Mouse (Mus musculus) adrenal gland, postnatal 10 days (tissue): ENCODE measurements around the gene Gm38392. TPM values are rescaled to one million over a fixed set of nuclear protein-coding genes. Genes with fewer than 3 reads are reported as not detected.

Source experiments
- DNase-seq: peaks from one replicate; pipeline ENCODE4 v3.0.0; 2021; ENCODE audit warnings: mixed read lengths
- total RNA-seq, 2 experiments: library from RNA; stranded (reverse); gene quantifications; 2 replicates each; pipeline ENCODE4 v1.2.3; 2021

The Gm38392 gene
- total RNA-seq, 2 experiments from 2014 or later, result 1.1 to 1.3 TPM

DNA sequence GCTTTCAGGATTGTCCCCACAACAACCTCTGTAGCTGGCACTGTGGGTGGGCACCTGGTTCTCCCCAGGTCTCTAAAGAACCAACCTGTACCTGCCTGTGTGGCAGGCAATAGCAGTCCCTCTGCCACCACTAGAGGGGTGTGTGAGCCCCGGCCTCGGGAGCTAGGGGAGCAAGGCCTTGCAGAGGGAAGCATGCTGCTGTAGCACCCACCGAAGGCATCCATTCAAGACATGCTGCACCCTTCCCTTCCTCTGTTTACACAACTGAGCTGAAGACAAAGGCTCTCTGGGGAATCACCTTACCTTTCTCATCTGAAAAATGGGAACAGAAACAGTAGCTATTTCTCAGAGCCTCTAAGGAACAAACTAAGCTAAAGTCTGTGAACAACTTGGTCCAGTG lies 51.8 kb downstream of the Gm38392 start:
- no peak for DNase-seq

DNA sequence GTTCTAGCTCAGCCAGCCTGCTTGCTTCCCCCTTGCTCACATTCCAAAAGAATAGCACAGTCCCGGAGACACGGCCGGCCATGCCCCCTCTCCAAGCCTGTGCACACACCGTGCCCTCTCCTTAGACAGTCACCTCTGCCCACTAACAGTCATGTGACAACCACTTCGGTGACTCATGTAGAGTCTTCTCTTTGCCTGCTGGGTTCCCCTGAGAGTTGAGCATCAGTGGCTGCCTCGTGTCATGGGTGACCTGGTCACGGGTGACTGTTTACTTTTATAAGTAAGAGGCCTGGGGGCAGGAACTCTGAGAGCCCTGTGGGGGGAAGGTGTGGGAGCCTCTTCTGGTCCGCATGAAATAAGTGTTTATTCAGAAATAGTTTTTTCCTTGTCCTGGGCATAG lies 53.0 kb downstream of the Gm38392 start:
- DNase-seq, result no peak

DNA sequence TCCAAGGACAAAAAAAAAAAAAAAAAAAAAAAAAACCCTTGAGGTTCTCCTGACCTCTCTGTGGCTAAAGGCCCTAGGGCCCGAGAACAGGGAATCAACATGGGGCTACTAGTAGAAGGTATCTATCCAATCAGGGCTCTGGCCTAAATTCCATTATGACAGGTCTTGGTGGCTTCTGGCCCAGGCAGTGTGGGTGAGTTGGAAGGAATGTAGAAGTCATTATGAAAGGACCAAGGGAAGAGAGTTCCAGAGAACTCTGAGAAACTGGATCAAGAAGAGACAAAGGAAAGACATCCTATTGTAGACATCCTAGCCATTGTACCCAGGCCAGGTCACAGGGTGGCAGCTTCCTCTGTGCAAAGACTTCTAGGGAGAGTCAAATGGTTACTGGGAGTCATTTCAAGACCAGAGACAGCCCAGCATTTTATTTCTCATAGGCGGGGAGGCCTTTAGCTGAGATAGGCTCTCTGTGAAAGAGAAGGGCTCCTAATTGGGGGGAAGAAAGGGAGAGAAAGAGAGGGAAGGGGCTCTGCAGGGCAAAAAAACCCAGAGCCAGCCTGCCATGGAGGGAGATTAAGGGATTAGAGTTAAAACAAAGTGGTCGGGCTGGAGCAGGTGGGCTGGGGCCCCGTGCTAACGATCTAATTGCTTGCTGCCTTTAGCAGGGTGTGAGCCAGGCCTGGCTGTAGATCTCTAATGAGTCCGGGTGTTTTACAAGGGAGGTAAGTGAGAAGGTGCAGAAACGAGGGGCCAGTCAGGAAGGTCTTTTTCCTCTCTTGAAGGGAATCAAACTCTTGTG lies 54.0 kb downstream of the Gm38392 start:
- DNase-seq, result no peak

DNA sequence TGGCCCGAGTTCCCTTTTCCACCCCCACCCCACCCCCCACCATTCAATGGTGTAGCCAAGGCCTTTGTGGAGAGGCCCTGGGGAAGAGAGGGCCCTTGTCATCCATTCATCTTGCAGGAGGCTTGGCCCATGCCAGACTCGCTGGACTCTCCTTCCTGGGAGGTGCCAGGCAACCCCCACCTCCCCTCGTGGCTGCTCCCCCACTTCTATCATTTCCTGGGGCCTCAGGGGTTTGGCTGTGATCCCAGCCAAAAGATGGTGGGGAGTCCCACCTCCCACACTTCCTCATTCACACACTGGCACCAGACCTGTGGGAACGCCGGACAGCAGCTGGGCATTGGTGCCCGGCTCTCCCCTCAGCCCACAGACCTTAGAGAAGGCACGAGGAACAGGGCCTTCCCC lies 54.7 kb downstream of the Gm38392 start:
- no peak for DNase-seq

DNA sequence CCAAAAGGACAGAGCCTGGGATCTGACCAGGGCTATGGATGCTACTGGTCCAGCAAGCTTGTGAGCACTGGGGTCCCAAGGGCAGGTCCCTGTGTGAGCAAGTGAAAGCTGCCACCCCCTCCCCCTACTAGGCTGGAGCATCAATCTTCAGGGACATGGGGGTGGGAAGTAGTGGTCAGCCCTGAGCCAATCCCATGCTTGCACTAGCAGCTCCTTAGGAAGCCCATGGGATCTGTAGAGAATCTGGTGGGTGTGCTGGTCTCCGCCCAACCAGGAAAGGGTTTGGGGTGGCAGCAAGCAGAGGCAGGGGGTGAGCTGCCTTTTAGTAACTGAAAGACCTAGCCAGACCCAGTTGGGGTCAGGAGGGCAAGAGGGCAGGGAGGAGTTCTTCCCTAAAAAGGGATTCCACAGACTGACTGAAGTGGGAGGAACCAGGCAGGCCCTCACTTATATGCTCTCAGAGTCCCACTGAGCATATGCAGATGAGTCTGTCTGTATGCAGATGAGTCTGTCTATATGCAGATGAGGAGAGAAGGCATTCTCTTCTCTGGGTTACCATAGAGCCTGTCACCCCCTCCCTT lies 55.9 kb downstream of the Gm38392 start:
- DNase-seq, result no peak

DNA sequence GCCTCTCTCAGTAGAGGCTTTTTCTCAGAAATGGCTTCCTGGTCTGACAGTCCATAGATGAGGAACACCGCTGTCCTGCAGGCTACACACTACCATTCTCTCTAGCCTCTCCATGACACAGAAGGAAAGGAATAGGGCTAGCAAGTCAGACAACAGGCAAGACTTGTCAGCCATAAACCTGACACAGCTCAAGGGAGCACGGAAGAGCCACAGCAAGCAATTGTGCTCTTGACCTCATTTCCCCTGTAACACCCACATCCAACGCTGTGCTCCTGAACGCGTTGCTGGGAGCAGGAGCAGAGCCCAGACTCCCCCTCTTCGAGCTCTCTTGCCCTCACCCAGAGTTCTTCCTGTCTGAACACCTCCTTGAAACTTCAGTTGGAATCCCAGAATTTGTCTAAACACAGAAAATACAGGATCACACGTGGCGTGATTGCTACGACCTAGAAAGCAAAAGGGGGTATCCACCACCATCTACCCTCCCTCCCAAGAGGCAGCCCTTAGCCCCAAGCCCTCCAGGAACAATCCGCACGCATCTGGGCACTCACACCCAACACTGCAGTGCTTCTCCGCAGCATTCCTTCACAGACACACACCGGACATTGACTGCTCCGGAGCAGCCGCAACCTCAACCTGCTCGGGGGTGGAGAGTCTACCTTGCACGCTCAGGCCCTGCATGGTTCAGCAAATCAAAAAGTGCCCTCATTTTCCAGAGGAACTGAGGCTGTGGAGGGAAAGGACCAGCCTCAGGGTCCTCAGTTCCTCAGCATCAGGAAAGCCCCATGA lies 56.6 kb downstream of the Gm38392 start:
- DNase-seq, result no peak

DNA sequence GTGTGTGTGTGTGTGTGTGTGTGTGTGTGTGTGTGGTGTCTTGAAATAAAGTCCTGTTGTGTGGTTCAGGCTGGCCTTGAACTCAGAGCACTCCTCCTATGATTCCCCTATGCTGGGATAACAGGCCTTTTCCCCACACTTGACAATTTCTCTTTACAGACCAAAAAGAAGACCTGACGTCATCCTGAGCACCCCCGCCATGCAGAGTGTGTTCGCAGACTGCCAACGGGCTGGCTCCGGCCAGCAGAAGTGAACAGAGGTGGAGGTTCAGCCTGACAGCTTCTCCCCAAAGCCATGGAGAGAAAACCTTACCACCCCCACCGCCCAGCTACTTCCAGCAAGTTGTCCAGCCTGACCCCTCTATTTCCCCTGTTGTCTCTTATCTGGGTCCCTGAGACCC lies 57.5 kb downstream of the Gm38392 start:
- DNase-seq, result no peak

DNA sequence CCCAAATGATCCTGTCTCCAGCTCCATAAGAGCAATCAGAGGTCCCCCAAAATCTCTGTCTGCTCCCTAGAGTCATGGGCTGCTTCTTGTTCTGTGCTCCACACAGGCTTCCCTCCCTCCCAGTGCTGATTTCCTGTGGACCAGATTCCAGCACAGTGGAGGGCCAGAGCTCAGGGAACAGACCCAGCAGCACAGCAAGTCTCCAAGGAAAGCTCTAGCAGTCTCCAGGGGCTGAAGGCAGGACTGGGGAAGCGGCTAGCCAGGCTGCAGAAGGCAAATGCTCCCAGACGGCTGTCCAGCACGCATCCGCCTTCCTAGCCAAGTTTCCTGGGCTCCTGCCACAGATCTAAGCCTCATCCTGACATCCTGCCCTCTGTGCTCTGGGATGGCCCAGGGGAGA lies 58.1 kb downstream of the Gm38392 start:
- no peak for DNase-seq

DNA sequence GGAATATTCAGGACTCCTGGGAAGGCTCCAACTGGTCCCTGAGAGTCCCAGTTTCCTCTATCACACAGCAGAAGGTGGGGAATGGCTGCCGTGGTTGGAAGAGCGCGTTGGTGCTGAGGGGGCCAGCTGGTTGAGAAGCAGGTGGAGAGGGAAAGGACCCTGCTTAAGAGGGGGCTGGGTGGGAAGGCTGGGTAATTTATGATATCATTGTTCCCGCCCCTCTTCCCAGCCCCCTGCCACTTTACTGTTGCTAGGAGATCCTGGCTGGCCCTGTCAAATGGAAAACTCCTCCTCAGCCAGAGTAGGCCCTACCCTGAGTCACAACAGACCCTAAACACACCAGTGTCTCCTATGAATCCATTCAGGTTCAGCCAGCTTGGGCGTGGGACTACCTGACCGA lies 59.0 kb downstream of the Gm38392 start:
- no peak for DNase-seq

DNA sequence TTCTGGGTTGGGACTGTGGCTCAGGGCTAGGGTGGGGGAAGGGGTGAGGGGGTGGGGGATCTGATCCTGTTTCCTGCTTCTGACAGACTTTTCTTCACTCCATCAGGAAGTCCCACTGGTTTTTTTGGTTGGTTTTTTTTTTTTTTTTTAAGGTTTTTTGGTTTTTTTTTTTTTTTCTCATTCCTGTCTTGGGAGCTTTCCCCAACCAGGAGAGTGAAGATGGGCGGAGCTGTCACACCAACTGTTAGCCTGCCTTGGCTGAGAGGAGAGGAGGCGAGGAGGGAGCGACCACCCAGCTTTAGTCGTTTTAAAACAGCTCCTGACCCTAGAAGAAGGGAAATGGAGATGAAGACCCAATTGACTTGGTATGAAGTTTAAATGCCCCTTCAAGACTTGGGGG lies 59.8 kb downstream of the Gm38392 start:
- DNase-seq, result no peak

DNA sequence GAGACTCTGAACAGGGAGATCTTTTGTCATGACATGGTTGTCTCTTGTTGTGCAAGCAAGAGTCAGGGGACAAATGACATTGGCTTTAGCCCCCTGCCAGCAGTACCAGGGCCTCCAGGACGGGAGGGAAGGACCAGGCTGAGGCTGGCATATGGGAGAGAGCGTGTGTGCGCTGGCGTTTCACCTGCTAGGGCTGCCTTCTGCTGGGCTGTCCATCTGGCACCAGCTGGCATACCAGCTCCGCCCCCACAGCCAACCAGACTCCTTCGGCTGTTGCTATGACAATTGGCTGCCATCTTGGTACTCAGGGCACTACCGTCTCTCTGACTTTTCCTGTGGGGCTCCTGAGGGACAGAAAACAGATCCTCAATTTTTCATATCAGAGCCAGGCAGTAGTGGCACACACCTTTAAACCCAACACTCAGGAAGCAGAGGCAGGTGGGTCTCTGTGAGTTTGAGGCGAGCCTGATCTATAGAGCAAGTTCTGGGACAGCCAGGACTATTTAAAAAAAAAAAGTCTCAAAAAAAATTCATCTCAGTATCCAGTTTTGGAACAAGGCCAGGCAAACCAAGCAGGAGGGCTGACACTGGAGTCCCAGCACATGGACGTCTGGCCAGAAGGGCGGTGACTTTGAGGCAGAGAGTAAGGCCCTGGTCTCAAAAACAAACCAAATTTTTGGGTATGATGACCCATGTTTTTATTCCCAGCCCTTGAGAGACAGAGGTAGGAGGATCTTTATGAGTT lies 60.7 kb downstream of the Gm38392 start:
- DNase-seq, result no peak

DNA sequence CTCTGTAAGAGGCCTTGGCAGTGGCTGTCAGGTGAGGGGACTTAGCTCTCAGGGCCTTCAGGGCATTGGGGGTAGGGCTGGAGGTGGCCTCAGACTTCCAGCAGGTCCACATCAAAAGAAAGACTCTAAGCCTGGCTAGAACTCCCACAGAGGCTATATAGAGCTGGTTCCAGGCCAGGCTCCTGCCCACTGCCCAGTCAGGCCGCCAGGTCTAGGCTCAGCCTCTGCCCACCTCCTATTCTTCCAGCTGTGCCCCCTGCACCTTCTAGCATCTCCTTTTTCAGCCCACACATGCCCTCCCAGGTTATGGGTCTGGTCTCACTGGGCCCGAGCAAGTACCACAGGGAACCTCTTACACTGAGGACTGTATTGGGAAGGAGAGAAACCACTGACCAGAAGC lies 62.1 kb downstream of the Gm38392 start:
- DNase-seq, result no peak

DNA sequence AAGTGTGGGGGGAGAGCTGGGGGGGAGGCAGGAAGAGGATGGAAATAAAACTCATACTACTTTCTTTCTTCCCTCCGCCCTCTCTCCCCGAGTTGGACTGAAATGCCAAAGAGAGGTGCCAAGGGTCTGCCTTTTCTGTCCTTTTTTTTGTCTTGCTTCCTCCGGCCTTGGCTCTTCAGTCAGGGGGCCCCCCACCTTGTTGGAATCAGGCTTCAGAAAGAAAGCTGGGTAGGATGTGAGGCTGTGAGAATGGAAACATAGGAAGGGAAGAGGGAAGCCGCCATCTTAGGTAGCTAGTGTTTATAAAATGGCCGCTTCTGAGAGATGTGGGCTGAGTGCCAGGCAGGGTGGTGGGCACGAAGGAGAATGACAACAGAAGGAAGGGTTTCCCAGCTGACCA lies 64.6 kb downstream of the Gm38392 start:
- no peak for DNase-seq

DNA sequence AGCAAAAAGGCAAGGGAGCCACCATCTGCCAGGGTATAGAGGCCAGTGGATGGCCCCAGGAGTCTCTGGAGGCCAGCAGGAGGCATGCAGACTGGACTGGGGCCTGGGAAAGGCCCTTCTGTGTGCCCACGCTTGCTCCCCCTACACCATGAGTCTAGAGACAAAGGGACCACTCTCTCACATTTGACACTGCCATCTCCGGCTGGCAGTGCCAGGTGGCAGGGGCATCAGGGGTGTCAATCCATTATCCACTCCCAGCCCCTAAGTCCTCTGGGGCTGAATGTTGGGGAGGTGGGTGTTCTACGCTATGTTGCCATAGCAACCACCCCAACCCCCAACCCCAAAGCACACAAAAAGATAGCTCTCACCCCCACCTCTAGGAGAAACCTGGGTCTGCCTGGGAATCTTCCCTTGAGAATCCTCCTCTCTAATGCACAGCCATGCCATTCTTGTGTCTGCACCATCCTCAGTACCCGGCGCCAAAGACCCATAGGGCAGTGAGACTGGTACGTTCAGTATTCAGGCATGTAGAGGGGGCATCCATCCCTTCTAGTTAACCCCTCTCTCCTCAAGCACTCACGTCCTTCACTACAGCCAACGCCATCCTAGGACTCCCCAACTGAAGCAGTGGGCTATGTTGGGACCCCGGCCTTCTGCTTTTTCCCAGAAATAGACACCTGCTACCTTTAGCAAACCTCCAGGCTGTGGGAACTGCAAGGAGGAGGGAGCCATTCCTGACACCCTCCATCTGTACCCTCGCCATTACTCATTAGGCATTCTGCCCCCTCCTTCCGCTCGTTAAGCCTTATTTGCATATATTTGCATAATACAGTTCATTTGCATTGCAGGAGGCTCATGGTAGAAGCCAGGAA lies 65.3 kb downstream of the Gm38392 start:
- DNase-seq, result no peak

DNA sequence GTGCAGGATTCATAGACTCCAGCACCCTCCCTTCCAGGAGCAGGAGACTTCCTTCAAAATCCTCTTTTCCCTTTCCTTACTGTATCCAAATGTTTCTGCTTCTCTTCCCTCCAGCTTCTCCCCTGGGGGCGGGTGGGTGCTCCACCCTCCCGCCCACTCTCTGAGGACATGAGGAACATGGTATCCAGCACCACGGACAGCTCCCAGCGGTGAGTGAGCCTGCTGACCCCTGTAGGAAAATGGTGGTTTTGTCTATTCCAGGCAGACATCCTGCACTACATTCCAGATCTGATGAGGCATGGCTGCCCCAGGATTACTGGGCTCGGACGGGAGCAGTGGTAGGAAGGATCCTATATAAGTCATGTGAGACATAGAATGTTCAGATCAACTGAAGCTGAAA lies 66.2 kb downstream of the Gm38392 start:
- DNase-seq, result peak; percentile 89

DNA sequence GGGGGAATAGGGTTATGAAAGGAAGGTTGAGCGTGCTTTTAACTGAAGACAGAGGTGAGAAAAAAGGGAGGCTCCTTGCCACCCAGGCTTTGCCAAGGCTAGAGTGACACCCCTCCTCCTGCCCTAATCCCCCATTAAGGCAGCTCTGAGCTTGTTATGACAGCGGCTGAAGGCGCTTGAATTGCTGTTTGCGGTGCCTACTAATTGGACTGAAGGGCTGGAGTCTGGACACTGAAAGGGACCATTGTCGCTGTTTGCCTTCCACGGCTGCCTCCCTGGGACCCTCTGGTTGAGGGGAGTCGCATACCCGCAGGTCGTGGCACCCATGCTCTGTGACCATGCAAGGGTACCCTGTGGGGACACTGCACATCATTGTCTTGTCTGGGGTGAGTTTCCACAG lies 67.1 kb downstream of the Gm38392 start:
- no peak for DNase-seq

DNA sequence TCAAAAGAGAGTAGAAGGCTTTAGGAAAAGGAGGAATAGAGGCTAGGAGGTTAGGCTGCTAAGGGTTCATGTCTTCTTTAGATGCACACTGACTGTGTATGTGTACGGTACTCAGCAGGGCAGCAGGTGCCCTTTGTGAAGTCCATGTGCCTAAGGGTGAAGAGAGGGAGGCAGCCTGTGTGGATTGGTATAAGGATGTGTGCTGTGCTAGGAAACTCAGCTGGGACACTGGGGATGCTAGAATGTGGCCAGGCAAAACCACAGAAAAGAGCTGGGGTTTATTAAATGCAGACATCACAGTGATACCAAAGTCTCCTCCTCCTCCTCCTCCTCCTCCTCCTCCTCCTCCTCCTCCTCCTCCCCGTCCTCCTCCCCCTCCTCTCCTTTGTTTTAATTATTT lies 69.3 kb downstream of the Gm38392 start:
- DNase-seq, result no peak

DNA sequence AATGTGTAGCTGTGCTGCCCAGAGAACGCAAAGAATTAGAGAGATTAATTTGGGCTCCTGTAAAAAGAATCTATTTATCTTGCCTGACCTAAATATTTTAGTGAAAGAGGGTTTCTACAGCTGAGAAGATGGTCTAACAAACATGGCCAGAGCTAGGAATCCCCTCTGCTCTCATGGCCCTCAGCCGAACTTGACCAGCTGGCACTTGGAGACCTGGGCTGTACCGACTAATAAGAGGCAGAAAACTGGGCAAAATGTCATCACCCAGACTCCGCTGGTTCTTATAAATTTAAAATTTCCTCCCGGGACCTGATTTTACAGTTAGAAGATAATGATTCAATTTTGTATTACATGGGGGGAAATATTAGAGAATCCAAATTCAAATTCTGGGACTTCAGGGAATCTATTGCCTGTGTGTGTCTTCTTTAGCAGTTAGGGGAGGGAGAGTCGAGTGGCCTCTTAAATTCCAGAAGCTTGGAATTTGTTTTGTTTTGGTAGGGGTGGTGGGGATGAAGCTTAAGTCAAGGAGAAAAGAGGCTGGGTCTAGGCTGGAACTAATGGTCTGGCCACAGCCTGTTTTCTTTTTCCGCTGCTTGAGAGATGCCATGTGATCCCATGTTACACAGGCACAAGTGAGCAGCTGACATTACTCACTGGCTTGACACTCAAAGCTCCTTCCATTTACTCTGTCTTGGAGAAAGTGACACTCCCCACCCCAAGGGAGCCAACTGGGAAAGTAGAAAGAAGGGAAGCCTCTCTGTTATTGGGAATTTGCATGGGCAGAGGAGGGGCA lies 70.3 kb downstream of the Gm38392 start:
- no peak for DNase-seq

DNA sequence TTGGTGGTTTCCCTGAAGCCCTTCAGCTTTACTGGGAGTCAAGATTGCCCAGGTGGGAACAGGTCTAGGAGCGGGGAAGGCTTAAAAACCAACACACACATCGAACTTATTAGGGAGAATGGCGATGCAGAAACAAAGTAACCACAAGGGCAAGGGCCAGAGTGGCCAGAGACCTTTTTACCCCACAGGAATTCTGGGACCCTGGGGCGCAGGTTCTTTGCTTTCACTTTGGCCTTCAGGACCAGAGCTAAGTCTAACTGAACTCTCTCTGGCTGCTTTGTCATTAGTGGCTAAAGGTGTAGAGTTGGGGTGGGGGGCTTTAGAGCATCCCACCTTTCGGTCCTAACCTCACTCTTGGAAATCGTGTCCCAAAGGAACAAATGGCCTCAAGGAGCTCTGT lies 70.9 kb downstream of the Gm38392 start:
- no peak for DNase-seq

DNA sequence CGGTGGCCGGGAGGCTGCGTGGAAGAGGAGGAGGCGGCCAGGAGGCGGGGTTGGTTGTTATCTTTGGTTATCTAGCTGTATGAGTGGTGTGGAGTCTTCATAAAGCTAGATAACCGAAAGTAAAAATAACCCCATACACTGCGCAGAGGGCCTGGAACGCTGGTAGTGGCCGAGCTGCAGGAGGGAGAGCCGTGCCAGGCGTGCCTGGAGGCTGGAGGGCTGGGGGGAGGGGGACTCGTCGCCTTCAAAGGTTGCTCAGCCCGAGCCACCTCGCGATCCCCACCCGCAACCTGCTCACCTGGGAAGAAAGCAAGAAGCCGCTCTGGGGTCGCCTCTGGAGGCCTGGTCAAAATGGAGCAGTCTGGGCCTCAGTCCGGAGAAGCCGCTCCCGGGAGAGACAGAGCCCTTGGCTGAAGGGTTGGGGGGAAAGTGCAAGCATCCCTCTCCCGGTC lies 71.4 kb downstream of the Gm38392 start:
- no peak for DNase-seq
